Mouse (Mus musculus) testis, postnatal 10 days (tissue): Measurements from ENCODE around the gene Gm3250.
"Not testable (repeated sequence)": the region's sequence is repeated elsewhere in the genome, so short reads cannot be mapped to it uniquely, and the experiment has no call there.

ENCODE experiments used
- DNase-seq: peaks from one replicate; pipeline ENCODE4 v3.0.0; 2021; ENCODE audit warnings: low spot score

Gene Gm3250

GRCm38 (mm10) chr10:77750686-77751085 is 31.7 kb downstream of the Gm3250 start:
- not testable (repeated sequence) for DNase-seq

- not testable (repeated sequence) for DNase-seq
These were observed 40.2 kb downstream of the Gm3250 start, which contains the start of gene Gm18596 for GRCm38 (mm10) chr10:77741924-77742688. TSS of gene Gm18596 (minus strand) at chr10:77742638.

DNA sequence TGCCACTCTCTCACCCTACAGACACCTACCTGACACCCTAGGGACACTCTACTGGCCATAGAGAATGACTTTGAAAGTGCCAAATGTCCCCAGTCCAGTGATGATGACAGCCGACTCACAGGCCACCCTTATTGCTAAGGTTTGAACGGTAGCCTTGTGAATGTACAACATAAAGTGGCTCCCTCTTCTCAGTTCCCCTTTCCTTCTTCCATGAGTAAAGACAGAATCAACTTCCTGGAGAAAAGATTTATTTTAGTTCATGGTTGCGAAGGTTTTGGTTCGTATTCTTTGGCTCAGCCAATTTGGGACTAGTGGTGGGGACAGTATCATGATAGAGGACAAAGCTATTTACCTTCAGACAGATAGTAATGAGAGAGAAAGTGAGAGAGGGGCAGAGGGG is 43.4 kb downstream of the Gm3250 start:
- DNase-seq: no peak

GRCm38 (mm10) chr10:77735928-77736327 is 46.4 kb downstream of the Gm3250 start:
- DNase-seq: no peak
